Mouse (Mus musculus) heart, postnatal 4 days (tissue): ENCODE data around the gene Podn. TPM values are rescaled to one million over a fixed set of nuclear protein-coding genes. Genes with fewer than 3 reads are reported as not detected.

Experiments
- DNase-seq: peaks from one replicate; pipeline ENCODE4 v3.0.0; 2021
- total RNA-seq, 2 experiments: library from RNA; stranded (reverse); gene quantifications; 2 replicates each; pipeline ENCODE4 v1.2.3; 2021

Gene Podn
- total RNA-seq, 2 experiments from 2014 or later = 10.0 to 10.8 TPM

DNA sequence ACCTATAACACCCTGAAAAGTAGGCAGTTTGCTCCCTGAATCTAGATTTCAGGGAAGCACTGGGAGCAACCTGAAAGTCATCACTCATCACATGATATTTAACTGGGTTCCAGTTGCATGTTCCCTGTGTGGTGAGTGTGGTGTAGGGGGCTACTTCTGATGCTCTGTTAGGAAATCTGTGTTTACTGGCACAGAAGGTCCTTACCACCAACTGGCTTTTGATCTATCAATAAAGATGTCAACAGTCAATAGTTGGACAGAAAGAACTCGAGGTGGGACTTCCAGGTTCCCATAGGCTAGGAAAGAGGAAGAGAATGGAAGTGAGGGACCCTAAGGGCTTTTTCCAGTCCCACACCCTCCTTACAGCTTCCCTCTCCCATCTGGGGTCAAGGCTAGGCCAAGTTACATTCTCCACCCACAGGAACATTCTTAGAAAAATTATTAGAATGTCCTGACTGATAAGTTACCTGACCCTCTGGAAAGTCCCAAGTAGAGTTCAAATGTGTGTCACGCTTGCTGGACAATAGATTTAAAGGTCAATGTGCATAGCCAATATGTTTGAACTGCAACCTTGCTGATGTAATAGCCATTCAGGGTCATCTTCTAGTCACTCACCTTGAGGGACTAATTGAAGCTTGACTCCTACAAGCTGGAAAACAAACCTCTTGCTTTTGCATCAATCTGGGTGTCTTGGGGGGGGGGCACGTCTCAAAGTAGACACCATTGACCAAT is 18.9 kb downstream of the Podn start:
- DNase-seq = no peak

DNA sequence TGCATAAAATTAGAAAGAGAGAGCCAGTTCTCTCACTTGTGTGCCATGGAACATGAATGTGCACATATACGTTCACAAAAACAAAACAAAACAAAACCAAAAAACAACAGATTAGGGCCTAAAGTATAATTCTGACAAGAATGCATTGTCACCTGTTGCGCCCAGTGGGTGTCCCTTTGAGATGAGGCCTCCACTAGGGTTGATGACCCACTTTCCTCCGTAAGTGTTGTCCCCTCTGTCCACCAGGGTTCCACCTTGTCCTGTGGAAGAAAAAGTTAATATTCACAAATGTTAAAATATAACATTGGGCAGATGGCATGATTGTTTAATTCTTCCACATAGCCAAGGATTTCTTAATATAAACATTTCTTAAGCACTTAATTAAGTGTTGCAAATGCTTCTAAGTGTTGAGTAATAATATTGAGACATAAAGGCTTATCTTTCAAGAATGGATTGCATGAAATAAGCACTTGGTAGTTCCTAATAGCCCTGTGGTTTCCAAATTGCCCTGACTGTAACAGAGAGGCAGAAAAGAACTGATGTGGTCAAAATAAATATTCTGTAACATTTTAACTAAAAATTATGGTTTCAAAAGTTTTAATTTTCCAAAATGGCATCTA is 21.9 kb downstream of the Podn start:
- DNase-seq = no peak

DNA sequence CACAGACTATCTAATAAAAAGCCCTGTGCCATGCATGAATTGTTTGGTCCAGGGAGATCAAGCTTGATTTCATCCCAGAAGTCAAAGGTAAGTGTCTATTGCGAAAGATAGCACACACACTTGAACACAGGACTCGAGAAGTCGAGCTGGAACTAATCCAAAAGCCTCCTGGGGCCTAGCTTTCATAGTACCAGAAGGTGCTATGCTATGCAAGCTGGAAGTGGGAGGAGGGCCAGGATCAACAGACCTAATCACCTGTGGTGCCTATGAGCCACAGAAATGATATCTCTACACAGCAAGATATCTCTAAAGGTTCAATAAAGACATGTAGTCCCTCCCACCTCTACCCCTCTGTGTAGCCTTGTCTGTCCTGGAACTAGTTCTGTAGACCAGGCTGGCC is 24.2 kb downstream of the Podn start:
- DNase-seq = no peak

DNA sequence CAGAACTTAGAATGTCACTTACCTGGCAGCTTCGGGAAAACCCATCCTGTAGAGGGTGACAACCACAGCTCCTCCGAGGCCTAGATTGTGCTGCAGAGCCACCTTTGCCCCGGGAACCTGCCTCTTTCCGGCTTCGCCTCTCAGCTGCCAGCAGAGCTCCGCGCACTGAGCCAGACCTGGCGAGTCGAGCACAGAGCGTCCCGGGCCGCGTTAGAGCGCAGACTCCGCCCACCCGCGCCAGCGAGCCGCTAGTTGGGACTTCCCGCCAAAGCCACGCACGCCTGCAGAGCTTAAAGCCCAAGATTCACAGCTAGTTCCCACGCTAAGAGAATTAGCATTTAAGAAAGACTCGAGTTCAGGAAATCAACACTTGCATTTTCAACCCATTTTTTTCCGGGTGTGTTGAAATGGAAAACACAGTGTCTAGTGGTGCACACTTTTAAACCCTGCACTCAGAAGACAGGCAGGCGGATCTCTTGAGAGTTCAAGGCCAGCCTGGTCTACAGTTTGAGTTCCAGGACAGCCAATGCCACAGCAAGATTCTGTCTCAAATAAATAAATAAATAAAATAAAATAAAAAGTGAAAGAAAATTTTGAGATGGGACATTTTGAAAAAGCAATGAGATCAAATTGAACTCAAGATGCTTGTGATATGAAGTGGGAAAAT is 24.9 kb downstream of the Podn start:
- peak; percentile 96 for DNase-seq

DNA sequence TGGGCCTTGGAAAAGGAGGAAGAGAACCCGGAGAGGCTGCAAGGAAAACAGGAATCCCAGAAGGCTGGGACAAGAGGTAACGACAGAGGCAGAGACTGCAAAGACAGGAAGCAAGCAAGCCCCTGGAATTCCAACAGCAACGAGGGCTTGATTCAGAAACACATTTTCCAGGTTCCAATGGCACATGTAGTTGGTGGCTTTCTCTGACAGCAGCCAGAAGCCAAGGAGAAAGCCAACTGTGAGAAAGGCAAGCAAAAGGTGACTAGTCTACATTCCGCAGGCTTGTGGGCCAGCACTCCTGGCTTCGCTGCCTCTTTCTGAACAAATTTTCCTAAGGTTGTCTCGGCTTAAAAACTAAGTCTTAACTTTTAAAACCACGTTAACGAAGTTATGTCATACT is 25.5 kb downstream of the Podn start:
- no peak for DNase-seq

DNA sequence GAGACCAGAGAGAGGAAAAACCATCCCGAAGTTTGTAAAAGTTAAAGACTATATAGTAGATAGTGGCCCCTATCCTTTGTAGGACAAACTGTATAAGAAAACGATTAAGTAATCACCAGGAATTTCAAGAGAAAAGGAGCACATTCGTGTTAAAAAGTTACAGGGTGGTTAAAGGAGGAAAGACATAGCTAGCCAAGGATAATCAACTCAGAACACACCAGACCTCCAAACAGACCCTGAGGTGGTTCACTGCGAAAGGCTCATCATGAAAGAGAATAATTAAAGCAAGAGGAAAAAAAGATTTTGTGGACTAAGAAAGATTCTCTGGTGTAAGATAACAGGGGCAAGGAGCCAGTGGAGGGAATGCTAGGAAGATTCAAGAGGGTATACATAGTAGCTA is 26.0 kb downstream of the Podn start:
- DNase-seq = no peak

DNA sequence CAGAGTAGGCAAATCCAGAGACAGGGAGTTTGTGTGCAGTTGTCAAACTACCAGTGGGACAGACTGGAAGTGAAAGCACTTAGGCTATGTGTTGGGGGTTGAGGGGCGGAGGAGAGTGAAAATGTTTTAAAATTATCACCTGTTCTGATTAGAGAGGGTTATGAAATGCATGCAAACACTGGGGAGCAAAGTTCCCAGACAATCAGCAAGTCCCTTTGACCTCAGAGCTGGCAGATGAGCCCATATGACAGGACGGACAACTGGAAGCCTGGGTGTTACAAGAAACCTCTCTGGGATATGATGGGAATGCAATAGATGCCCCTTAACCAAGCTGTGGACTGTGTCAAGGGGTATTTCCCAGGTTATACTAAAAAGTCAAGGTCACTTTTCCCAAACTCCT is 28.2 kb downstream of the Podn start:
- DNase-seq = no peak

DNA sequence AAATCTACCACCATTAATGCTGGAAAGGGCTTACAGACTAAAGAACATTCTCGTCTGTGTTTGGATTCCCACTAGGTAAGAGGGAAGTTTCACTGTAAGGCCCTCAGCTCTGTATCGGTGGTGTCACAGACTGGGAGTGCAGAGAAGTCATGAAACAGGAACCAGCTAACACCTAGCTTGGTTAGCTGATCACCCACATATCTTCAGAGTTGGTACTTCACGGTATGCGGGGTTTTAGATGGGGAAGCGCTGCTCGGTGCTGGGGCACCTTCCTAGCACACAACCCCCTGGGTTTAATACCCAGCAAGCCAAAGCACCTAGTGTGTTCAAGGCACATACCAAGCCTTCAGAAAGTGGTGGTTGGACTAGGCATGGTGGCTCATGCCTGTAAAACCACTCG is 29.0 kb downstream of the Podn start:
- no peak for DNase-seq

DNA sequence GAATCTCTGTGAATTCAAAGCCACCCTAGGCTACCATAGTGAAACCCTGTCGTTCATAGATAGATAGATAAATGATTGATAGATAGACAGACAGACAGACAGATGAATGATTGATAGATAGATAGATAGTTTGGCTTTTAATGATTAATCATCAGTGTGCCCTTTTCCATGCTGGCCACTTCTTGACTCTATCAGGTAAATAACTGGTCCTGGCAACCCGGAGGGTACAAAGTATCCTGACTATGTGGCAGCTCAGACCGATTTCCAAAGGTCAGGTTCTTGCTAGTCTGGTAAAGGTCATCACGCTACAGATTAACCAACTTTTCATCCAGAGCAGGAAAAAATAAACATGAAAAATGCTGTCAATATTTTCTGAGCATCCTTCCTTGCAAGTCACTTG is 29.7 kb downstream of the Podn start:
- no peak for DNase-seq

DNA sequence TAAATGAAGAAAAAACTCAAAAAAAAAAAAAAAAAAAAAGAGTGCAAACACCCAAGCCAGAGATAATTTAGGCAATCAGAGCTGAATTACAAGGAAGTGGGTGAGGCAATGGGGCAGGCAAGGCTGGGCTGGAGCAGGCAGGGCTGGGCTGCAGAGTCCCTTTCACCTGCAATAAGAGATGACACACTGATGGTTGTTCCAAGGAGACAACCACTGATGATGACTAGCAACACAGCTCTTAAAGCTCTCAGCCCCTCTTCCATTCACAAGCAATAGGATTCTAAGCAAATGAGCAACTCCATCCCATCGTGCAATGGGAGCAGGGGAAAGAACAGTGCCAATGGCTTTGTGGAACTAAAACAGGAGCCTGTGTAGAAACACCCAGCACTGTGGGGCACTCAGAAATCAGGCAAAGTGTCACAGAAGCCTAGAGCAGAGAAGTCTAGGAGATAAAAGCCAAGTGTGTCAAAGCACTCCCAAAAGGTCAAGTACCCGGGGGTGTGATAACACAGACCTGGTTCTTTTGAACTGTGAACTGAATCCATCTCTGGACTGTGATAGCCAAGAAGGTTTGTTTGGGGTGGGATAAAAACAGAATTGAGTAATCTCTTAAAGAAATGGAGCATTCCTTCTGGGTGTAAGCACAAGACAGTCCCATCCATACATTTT is 30.9 kb downstream of the Podn start:
- DNase-seq = no peak

DNA sequence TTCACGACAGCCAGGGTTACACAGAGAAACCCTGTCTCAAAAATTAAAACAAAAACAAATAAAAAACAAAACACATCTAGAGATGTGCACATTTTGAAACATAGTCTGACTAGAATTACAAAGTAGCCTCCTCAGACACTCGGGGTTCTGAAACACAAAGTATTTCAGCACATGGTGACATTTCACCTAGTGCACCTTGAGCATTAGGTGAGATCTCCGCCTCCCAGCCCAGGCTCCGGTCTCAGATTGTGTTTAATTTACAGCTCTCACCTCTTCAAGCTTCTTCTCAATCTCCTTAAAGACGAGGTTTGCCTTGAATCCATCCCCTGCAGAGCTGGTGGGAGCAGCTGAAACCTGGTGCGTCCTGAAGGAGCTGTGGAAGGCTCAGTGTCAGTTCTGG is 32.6 kb downstream of the Podn start:
- no peak for DNase-seq

DNA sequence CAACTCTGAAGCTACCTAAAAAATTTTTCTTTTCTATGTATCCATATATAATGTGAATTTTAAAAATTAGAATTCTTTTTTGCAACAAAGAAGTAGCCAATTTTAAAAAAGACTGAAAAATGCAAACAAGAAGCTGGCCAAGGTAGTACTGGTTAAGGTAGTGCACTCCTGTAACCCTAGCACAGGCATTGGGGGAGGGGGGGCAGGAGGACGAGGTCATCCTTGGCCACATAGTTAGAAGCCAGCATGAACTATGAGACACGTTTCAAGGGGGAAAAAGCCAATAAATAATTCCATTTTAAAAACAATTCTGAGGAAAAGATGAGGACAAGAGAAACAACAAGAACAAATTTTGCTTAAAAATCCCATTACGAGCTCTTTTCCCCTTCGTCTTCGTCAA is 33.7 kb downstream of the Podn start:
- no peak for DNase-seq

DNA sequence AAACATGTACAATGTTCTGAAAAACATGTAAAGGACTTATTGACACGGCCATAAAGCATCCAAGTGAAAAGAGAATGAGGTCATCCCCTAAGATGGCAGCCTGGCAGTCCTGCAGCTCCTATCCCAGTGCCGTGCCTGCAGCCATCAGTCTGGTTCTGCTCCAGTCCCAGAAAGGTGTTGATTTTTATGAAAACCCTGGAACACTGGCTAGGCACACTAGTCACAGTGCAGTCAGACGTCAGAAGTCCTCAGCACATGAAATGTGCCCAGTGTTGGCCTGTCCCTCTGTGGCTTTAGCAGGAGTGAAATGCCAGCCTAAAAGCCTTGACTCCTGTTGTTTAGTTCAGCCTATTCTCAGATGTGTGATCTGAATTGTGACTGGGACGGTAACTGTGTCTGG is 35.5 kb downstream of the Podn start:
- DNase-seq = no peak

DNA sequence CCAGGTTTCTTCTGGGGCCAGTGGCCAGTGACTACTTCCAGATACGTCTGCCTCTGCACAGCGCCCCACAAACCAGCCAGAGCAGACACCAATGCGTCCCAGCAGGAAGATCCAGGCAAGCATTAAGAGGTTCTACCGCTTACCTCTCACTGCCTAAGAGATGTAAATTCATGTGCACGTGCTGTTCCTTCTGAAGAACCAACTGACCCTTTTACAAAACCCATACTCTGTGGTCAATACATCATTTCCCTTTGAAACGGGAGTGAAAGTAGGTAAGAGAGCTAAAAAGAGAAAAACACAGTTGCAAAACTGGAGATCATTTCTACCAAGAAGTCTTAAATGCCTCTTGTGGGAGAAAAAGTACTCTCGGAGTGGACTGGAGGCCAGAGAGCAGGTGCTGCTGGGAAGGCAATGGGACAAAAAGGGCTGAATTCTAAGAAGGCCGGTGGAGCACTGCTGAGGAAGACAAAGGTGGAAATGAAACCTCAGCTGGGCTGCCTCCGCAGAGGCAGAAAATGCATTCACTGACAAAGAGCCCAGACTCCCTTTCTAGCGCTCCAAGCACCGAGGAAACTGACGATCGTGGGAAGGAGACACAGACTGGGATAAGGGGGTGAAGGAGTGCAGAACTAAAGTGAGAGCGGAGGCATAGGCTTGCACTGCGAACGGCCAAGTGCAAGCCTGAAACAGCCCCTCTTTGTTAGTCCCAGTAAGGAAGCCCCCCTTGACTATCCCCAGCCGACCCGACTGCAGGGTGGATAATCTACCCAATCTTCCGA is 36.5 kb downstream of the Podn start:
- no peak for DNase-seq

DNA sequence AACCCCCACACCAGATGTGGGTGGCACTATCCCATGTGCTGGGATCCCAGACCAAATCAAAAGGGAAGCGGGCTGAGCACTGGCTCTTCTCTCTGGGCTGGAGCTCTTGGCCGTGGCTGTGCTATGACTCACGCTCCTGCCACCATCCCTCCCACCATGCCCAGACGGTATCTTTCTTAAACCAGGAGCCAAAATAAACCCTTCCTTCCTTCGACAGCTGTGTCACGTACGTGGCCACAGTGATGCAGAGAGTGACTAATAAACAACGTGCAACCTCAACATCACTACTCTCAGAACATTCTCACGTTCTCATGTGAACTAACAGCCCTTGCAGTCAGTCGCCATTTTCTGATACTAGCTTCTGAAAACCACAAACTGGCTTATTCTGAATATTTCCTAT is 38.1 kb downstream of the Podn start:
- peak; percentile 26 for DNase-seq

DNA sequence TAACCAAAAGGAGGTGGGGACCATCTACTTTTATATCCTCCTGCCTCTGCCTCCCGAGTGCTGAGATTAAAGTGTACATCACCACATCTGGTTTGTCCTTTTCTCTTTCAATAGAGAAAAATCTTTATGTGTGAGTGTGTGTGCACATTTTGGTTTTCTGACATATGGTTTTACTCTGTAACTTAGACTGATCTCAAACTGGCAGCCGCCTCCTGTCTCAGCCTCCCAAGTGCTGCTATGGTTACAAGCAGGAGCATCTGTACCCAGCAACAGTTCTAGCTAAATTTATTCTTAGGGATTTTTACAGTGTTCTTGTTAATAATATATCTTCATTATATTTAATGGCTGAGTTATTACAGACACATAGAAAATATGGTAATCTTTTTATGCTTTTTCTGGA is 39.0 kb downstream of the Podn start:
- DNase-seq = no peak

DNA sequence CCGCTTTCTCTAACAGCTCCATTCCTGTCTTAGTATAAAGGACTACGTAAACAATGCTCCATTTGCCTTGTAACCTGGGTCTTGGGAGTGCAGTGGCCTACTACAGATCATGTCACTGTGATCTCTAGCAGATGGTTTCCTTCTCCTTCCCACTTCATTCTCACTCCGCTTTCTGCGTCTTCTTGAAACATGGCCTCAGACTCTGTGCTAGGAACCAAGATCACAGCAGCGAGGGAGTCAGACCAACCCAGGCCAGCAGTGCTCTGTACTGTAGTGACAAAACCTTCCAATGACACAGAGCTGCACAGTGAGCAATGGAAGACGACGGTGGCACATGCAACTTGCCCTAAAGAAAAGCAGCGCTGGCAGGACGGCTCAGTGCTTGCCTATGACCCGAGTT is 40.4 kb downstream of the Podn start:
- no peak for DNase-seq

DNA sequence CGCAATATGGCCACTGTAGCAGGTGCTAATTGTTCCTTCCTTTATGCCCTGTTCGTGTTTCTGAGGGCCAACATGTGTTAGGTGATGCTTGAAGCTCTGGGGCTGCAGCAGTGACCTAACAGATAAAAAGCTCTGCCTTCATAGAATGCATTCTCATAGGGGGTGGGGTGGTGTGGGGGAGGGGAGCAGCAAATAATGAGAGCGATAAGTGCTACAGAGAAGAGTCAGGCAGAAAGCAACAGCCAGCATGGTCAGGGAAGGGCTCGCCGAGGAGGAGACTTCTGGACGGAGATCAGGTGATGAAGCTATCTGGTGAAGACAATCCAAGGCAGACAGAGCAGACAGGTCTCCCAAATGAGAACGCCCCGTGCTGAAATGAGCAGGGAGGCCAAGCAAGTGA is 43.6 kb downstream of the Podn start:
- DNase-seq = no peak

DNA sequence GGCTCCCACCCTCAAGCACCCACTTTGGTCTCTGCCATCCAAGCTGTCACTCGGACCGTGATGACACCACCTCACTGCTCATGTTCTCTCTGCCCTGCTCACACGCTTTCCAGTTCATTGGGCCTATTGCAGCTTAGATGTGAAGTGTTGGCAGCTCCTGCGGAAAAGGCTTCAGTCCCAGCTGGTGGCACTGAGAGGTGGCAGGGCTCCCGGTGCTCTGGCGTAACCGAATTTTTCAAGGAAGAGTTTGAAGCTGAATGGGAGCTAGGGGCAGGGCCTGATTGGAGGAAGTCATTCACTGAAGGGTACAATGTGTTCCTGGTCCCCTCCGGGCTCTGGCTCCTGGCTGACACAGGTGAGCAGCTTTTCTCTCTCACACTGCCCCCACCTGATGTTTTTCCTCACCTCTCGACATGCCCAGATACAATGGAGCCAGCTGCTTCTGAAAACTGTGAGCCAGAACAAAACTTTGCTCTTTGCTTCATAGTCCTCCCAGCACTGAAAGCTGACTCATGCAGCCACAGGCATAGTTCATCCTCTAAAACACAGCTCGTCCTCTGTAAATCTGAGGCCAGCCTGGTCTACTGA is 44.5 kb downstream of the Podn start:
- no peak for DNase-seq

DNA sequence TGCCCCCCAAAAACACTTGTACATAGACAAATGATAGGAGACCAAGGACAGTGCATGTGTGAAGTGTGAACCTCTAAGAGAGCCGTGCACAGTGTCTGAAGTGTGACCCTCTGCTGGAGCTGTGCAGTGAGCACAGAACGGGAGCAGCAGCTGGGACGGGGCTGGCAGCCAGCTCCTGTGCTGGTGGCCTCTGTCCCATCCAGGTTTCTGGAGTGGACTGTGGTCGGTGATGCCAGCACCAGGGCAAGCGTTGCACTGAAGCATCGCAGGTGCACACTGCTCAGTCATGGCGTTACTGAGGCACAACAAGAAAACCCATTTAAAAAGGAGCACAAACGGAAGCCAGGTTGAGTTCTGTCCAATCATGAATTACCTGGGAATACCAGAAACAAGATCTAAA is 50.1 kb downstream of the Podn start:
- DNase-seq = no peak

DNA sequence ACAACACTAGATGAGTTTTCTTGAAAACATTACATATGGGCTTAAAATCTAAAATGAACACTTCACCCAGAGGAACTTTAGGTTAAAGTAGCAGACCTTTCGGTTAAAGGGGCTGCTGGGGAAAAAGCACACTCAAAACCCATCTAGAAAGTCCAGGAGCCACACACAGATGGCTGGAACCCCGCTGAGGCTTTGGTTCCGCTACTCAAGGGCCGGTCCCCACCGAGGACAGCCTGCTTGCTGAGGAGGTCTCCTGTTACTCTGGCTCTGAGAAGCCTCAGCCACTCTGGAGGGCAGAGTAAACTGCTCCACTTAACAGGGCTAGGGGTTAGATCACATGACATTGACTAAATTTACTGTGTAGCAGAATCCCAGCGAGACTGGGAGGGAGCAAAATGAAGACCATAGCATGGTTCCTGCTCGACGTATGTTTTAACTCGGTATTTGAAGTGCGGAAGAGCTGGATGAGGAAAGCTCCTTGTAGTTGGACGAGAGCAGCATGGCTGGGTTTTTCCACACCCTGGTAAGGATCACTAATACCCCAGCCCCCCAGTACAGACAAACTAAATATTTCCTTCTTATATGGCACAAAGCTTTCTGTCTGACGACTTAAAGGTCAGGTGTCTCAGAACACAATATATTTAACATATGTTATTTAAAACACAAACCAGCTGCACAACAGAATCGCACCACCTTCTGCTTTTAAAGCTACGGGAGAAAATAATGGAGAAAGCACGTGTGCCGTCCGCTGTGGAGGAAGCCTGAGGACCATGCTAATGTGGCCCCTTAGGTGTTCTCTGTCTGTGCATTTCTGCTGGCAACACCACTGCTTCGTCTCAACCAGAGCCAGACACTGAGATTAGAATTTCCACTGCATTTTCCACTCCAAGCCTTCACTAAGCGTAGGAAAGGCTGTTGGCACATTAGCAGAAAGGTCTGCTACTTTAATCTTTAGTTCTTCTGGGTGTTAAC is 50.8 kb downstream of the Podn start:
- no peak for DNase-seq
